Mouse (Mus musculus): ENCODE measurements around the gene Tmed3.
A peak's percentile ranks its signal among the peaks of the same experiment; 100 is the strongest.

The Tmed3 gene

DNA sequence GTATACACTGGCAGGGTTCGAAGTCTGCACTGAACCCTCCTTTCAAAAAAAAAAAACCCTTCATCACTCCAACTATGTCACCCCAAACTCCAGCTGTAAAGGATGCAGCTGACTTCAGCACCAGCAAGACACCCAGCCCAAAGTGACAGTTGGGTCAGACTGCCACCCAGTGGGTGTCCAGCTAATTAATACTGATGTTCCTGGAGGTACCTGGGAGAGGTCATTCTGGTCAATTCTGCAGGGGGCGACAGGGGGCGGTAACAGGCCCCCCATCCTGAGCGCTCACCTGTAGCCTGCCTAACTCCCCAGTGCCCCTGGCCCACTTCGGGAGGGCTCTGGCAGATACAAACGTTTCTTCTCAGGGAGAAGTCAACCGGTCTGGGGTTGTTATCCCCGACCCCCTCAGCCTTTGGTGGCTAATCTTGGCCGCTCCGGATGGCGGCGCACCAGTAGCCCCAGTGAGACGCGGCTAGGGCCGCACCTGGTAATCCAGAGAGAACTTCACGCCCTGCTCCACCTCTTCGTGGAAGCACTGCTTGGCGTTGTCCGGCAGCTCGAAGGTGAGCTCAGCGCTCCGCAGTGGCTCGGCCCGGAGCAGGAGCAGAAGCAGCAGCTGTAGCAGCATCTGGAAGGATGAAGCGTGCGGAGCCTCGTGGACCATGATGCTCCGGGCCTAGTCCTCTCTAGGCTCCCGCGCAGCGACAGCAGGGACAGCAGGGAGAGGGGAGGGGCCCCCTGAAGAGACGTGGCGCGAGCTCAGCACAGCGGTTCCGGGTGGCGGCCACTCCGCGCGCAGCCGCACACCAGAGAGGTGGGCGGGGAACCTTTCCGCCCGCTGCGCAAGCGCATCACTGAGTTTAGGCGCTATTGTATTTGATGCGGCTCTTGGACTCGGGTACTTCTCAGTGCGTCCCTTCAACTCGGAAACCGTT lies at the start of gene Tmed3:
Tmed3 (minus strand) TSS at position 804 of the 932 bp plus-strand sequence.
- peak; percentile 89 to 92 for DNase-seq

- DNase-seq: no peak
These were observed 35.2 kb upstream of the Tmed3 start for GRCm38 (mm10) chr9:89740041-89740440.

DNA sequence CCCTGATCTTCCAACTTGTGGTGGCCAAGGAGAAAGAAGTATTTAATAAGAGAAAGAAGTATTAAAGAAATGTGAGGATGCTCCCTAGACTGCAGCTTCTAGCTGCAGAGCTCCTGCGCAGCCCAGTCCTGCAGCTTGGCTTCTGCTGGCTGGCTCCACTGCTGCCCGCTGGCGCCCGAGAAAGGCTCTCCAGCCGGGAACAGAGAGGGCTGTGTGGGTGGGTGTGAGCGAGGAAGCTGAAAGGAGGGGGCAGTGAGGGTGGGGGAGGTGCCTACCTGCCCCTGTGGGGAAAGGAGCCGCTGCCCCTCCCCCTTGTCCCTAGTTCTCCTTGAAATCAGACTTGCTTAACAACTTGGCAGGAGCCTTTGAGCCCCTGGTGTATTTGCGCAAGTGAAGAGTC lies 33.4 kb upstream of the Tmed3 start, which contains the start of gene Ankrd34c:
Ankrd34c (minus strand) TSS at position 181 of the 400 bp plus-strand sequence.
- DNase-seq: peak; percentile 11 to 31

- peak in 1 of 2 experiments; percentile 4 for DNase-seq
These were observed 33.0 kb upstream of the Tmed3 start for GRCm38 (mm10) chr9:89737888-89738287.

- DNase-seq: peak in 1 of 2 experiments; percentile 7
These were observed 32.3 kb upstream of the Tmed3 start for GRCm38 (mm10) chr9:89736932-89737705.

DNA sequence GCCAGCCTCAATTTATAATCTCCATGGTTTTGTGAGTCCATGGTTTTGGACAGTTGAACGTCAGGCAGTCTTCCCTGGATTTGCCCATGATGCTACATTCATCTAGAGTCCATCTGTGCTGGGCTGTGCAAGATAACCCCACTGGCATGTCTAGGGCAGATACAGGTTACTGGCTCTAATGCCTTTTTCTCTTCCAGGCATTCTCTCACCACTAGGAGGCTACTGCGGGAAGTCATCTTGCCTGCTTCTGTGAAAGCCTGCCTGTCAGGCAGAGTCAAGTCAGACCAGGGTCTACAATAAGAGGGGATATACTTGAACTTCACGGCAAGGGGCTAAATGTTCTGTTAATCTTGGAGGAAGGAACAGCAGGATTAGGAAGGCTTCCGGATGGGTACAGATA lies 2.0 kb upstream of the Tmed3 start:
- peak in 1 of 2 experiments; percentile 11 for DNase-seq

- DNase-seq: no peak
These were observed 297 bp upstream of the Tmed3 start for GRCm38 (mm10) chr9:89705197-89705533.

DNA sequence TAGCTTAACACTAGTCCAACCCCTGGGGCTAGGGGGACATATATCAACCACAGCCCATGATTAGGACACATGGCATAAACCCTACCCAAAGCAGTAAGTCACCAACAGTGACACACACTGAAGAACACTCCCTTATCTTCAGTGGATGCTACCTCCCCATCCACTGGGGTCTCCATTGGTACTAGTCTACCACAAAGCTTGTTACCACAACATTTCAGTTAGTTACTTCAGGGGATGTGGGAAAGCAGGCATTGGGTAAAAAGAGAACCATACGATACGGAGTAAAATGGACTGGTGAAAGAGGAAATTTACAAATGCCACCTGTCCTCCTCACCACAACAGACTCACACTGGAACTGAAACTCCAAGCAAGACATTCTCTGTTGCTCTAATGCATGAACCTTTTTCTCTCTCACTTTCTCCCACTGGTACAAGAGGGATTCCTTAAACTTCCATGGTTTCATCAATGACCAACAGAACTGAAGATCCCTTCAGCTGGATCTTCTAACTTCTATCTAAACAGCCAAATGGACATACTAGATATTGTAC lies 3.9 kb downstream of the Tmed3 start:
- DNase-seq: no peak

- DNase-seq: no peak
These were observed 9.7 kb downstream of the Tmed3 start for GRCm38 (mm10) chr9:89695143-89695542.

- no peak for DNase-seq
These were observed 11.2 kb downstream of the Tmed3 start for GRCm38 (mm10) chr9:89693670-89694069.

DNA sequence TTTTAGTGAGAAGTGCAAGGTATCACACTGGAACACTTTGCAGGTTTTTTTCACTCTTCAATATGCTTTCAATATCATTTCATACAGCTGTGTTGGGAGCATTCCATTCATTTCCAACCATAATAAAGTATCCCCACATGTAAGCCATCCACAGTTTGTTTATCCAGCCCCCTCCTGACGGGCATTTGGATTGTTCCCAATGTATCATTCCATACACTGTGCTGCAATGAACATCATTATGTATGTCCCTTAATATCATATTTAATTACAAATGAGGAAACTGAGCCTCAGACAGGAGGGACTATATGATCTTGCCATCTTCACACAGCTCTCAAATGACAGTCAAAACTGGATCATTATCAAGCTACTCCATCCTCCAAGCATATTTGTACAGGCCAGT lies 15.7 kb downstream of the Tmed3 start:
- DNase-seq: no peak

GRCm38 (mm10) chr9:89687503-89688226 lies 17.2 kb downstream of the Tmed3 start:
- DNase-seq: no peak

GRCm38 (mm10) chr9:89686262-89686661 lies 18.6 kb downstream of the Tmed3 start:
- no peak for DNase-seq

GRCm38 (mm10) chr9:89678974-89679373 lies 25.9 kb downstream of the Tmed3 start:
- peak; percentile 11 to 20 for DNase-seq

GRCm38 (mm10) chr9:89674014-89674618 lies 30.8 kb downstream of the Tmed3 start:
- peak; percentile 79 to 88 for DNase-seq

DNA sequence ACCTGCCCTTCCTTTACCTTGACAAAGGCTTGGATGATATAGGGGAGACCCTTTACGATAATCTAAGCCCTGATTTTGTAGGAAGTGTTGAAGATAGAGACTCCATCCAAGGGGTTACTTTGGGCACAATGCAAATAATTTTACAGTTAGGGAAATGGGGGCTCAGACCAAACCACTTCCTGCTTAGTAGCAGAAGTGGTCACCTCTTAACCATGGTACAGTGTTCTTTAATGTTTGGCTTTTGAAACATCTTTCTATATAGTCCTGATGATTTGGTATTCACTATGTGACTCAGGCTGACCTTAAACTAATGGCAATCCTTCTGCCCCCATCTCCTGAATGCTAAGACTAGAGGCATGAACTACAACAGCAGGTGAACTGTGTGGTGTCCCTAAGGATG lies 31.5 kb downstream of the Tmed3 start:
- no peak for DNase-seq

GRCm38 (mm10) chr9:89669878-89670277 lies 35.0 kb downstream of the Tmed3 start:
- DNase-seq: no peak

- DNase-seq: no peak
These were observed 37.4 kb downstream of the Tmed3 start for GRCm38 (mm10) chr9:89667306-89667942.

DNA sequence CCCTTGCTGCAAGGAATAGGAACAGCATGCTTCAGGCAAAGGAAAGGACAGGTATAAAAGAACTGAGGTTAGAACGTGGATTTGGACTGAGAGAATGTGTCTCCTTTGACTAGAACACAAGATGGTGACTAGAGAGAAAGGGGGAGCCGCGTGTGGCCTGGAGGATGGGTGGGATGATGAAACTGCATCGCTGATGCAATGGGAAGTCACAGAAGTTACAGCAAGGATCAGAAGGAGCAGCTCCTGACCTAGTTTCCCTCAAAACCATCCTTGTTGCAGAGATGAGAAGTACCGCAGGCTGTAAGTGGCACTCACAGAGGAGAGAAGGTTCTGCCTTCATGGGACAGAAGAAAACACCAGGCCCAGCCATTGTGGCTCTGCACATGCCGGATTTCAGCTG lies 54.0 kb downstream of the Tmed3 start:
- no peak for DNase-seq
